ENCODE assay signal across 8 mouse cellular contexts in the genomic region with DNA sequence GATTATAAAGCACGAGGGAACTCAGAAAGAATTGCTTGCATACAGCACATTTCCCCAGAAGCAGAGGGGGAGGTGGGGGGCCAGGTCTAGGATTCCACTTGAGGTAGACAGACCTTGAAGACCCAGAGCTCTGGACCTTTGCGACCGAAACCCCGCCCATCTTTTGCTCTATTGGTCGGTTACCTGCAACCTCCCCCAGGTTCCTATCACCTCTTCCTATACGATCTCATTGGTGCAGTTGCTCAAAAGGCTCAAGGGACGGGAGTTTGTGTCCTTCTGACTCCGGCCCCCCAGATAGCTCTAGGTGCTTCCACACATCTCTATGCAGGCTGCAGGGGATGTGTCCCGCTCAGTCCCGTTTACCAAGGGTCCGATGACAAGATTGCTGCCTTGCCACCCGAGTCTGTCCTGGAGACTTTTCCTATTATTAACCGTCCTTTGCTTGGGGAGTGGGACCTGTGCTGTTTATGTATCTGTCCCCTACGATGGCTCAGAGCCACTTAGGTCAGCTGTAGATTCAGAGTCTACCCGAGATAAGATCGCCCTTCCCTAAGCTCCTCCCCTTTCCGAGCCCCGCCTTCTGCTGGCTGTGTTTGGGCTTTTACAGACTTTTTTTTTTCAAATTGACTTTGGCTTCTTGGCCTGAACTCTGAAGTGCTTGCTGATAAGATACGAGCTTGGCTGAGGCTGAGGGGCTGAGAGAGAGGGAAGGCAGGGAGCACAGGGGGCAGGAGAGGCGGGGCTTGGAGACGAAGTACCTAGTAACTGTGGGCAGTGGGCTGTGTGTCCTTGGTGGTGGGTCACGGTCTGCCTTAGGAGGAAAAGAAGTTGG. TPM values are rescaled to one million over a fixed set of nuclear protein-coding genes. Genes with fewer than 3 reads are reported as not detected.
DNase-seq lines count a peak whose midpoint lies in the region; ATAC-seq and TF ChIP-seq lines count a peak whose summit lies in the region.

No protein-coding gene starts in this region.

- ATAC-seq in embryonic facial prominence, embryonic 14.5 days (ENCODE audit: low read depth) = no peak
- no peak for ATAC-seq in hindbrain, embryonic 13.5 days (ENCODE audit: low FRiP score)
- no peak; the same call in 1 of the 2 replicates for ATAC-seq in limb, embryonic 14.5 days (ENCODE audit: low FRiP score, low read depth)
- ATAC-seq in midbrain, embryonic 14.5 days (ENCODE audit: low FRiP score, low TSS enrichment) = no peak

- DNase-seq in urinary bladder, adult 2 months (ENCODE audit: low spot score) = peak; percentile 36
- DNase-seq in urinary bladder, postnatal 4 days (ENCODE audit: low spot score in 2 of 2) = no peak
- DNase-seq in embryonic facial prominence, embryonic 14.5 days (ENCODE audit: low spot score) = peak; percentile 41
- no peak for DNase-seq in limb, embryonic 14.5 days (ENCODE audit: low spot score)
- peak; percentile 9 for DNase-seq in midbrain, embryonic 14.5 days
- no peak for DNase-seq in cerebellum, adult 9-10 months
- DNase-seq in layer of hippocampus, postnatal 10 days (ENCODE audit: low spot score in 2 of 2) = no peak

- no peaks in the 10 kb centered on the region for H3K9me3 ChIP-seq in embryonic facial prominence, embryonic 14.5 days (ENCODE audit: control insufficient read depth, low read length)
- H3K9me3 ChIP-seq in hindbrain, embryonic 13.5 days = no peaks in the 10 kb centered on the region
- H3K9me3 ChIP-seq in limb, embryonic 14.5 days (ENCODE audit: control insufficient read depth, low read length) = no peaks in the 10 kb centered on the region
- no peaks in the 10 kb centered on the region for H3K9me3 ChIP-seq in midbrain, embryonic 14.5 days (ENCODE audit: control insufficient read depth, low read length)

- no peaks in the 10 kb centered on the region for H3K27me3 ChIP-seq in embryonic facial prominence, embryonic 14.5 days (replicated peaks; ENCODE audit: control insufficient read depth, insufficient read depth, low read length)
- peaks cover 43% of the 10 kb centered on the region for H3K27me3 ChIP-seq in hindbrain, embryonic 13.5 days
- H3K27me3 ChIP-seq in limb, embryonic 14.5 days (ENCODE audit: control insufficient read depth, insufficient read depth, low read length) = no peaks in the 10 kb centered on the region
- no peaks in the 10 kb centered on the region for H3K27me3 ChIP-seq in midbrain, embryonic 14.5 days (ENCODE audit: control insufficient read depth, insufficient read depth, low read length)

- peak overlapping the region; percentile 52 for H3K4me2 ChIP-seq in embryonic facial prominence, embryonic 14.5 days (ENCODE audit: low read depth, low read length)
- peak overlapping the region; percentile 48 for H3K4me2 ChIP-seq in hindbrain, embryonic 13.5 days
- H3K4me2 ChIP-seq in limb, embryonic 14.5 days (replicated peaks; ENCODE audit: low read depth, low read length, severe bottlenecking) = peak overlapping the region; percentile 48
- H3K4me2 ChIP-seq in midbrain, embryonic 14.5 days (ENCODE audit: low read length) = peak overlapping the region; percentile 41

- peak overlapping the region; percentile 22; the same call in 1 of the 2 replicates for H3K9ac ChIP-seq in embryonic facial prominence, embryonic 14.5 days (ENCODE audit: low read depth, low read length)
- peak overlapping the region; percentile 6; the same call in 1 of the 2 replicates for H3K9ac ChIP-seq in hindbrain, embryonic 13.5 days
- 0 out of 2 replicates have a peak overlapping the region, but pooled peaks have one; percentile 12 for H3K9ac ChIP-seq in limb, embryonic 14.5 days (ENCODE audit: low read depth, low read length, severe bottlenecking)
- no peak overlapping the region for H3K9ac ChIP-seq in midbrain, embryonic 14.5 days (replicated peaks; ENCODE audit: low read length)

- no peak for TF ChIP-seq POLR2A in limb, embryonic 14.5 days (IDR thresholded peaks at IDR 0.05; ENCODE audit: borderline replicate concordance, extremely low read depth, insufficient read depth, insufficient read length)

- peak overlapping the region; percentile 34 for H3K4me3 ChIP-seq in embryonic facial prominence, embryonic 14.5 days (ENCODE audit: low read depth, low read length)
- peak overlapping the region; percentile 26 for H3K4me3 ChIP-seq in hindbrain, embryonic 13.5 days
- H3K4me3 ChIP-seq in limb, embryonic 14.5 days (replicated peaks; ENCODE audit: low read length) = peak overlapping the region; percentile 27
- 0 out of 2 replicates have a peak overlapping the region, but pooled peaks have one; percentile 2 for H3K4me3 ChIP-seq in midbrain, embryonic 14.5 days (replicated peaks; ENCODE audit: low read depth, low read length)

- peaks cover 5% of the 10 kb centered on the region; the same call in 1 of the 2 replicates for H3K4me1 ChIP-seq in embryonic facial prominence, embryonic 14.5 days (ENCODE audit: control insufficient read depth, insufficient read depth, low read length)
- peaks cover 12% of the 10 kb centered on the region for H3K4me1 ChIP-seq in hindbrain, embryonic 13.5 days (replicated peaks)
- H3K4me1 ChIP-seq in limb, embryonic 14.5 days (ENCODE audit: control insufficient read depth, insufficient read depth, low read length) = 0 out of 2 replicates have a peak, but pooled peaks cover 10% of the 10 kb centered on the region
- H3K4me1 ChIP-seq in midbrain, embryonic 14.5 days (ENCODE audit: control insufficient read depth, insufficient read depth, low read length) = 0 out of 2 replicates have a peak, but pooled peaks cover 3% of the 10 kb centered on the region

- H3K36me3 ChIP-seq in embryonic facial prominence, embryonic 14.5 days (ENCODE audit: control insufficient read depth, insufficient read depth, low read length) = no peaks in the 10 kb centered on the region
- no peaks in the 10 kb centered on the region for H3K36me3 ChIP-seq in hindbrain, embryonic 13.5 days
- H3K36me3 ChIP-seq in limb, embryonic 14.5 days (ENCODE audit: control insufficient read depth, insufficient read depth, low read length) = no peaks in the 10 kb centered on the region
- no peaks in the 10 kb centered on the region for H3K36me3 ChIP-seq in midbrain, embryonic 14.5 days (ENCODE audit: control insufficient read depth, insufficient read depth, low read length)

- 12% methylated on average over 18 of the region's 22 CpGs for WGBS in embryonic facial prominence, embryonic 14.5 days
- 14% methylated on average over 22 of the region's 22 CpGs for WGBS in hindbrain, embryonic 13.5 days
- 12% methylated on average over 22 of the region's 22 CpGs for WGBS in limb, embryonic 14.5 days
- WGBS in midbrain, embryonic 14.5 days = 11% methylated on average over 22 of the region's 22 CpGs

- H3K27ac ChIP-seq in embryonic facial prominence, embryonic 14.5 days (replicated peaks; ENCODE audit: low read depth, low read length) = no peak overlapping the region
- no peak overlapping the region for H3K27ac ChIP-seq in hindbrain, embryonic 13.5 days
- no peak overlapping the region for H3K27ac ChIP-seq in limb, embryonic 14.5 days (replicated peaks; ENCODE audit: low read depth, low read length)
- no peak overlapping the region for H3K27ac ChIP-seq in midbrain, embryonic 14.5 days (replicated peaks; ENCODE audit: low read depth, low read length)

RNA-seq across cellular contexts. Expression of a gene that starts 44.1 kb away (rescaled TPM):
- 34.5 and 35.1 TPM in 2 replicates for polyA plus RNA-seq in urinary bladder, adult 2 months (2012; rRNA removed)
- polyA plus RNA-seq in embryonic facial prominence, embryonic 14.5 days (2014; fragmentation: Nextera tagmentation; extraction: Ambion mirVana) = 49.4 and 49.7 TPM in 2 replicates
- 96.3 and 98.0 TPM in 2 replicates for polyA plus RNA-seq in hindbrain, embryonic 13.5 days (2015; fragmentation: Nextera tagmentation; extraction: Ambion mirVana)
- polyA plus RNA-seq in limb, embryonic 14.5 days (2012; rRNA removed) = 27.3 and 31.1 TPM in 2 replicates
- polyA plus RNA-seq in limb, embryonic 14.5 days (2014; fragmentation: Nextera tagmentation; extraction: Ambion mirVana) = 41.5 and 49.0 TPM in 2 replicates
- 53.1 and 81.9 TPM in 2 replicates for polyA plus RNA-seq in midbrain, embryonic 14.5 days (2014; fragmentation: Nextera tagmentation; extraction: Ambion mirVana)
- 10 to 100 TPM; 71.1 to 73.0 TPM for total RNA-seq in layer of hippocampus, postnatal 10 days (2021)

Comparison
In these comparisons a context has a peak if more than half of its experiments do, and no peak if none do; other contexts are left out.
1. DNase-seq: peak in urinary bladder, adult 2 months (single experiment), embryonic facial prominence, embryonic 14.5 days (single experiment) and midbrain, embryonic 14.5 days (single experiment); none in urinary bladder, postnatal 4 days (0 of 2), limb, embryonic 14.5 days (single experiment), cerebellum, adult 9-10 months (single experiment) and layer of hippocampus, postnatal 10 days (0 of 2).
2. Peak in every context shown above with its lines, with median percentiles within 50 percentile points of each other: H3K4me2 ChIP-seq and H3K4me3 ChIP-seq.